Mouse (Mus musculus) liver, embryonic 14.5 days (tissue): Measurements from ENCODE around the gene Itgax.

Source experiments
- CTCF ChIP-seq: IDR thresholded peaks from 2 replicates; pipeline ENCODE4 v1.5.1; 2016; ENCODE audit warnings: antibody characterized with exemption, low read depth, control low read depth
- EP300 ChIP-seq: IDR thresholded peaks from 2 replicates; pipeline ENCODE4 v1.6.1; 2016; ENCODE audit warnings: antibody characterized with exemption, low read depth

GRCm38 (mm10) chr7:128080012-128080411, 49.3 kb upstream of the Itgax start:
- TF ChIP-seq CTCF = no peak
- TF ChIP-seq EP300 = no peak
